Mouse (Mus musculus): ENCODE measurements around the gene Fes.

Fes gene

DNA sequence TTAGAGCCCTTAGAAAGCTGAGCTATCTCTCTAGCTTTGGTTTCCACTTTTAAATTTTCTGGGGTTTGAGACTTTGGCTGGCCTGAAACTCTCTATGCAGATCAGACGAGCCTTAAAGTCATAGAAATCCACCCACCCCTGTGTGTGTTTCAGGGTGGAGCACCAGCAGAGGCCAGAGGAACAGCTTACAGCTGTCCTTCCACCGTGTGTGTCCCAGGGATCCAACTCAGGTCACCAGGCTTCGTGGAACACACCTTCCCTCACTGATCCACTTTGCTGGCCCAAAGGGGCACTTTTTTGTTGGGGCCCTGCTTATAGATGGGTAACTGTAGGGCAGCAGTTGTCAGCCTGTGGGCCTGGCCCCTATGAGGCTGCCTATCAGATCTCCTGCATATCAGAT is 13.5 kb downstream of the Fes start:
- no peak for DNase-seq (ENCODE audit: low read depth)

DNA sequence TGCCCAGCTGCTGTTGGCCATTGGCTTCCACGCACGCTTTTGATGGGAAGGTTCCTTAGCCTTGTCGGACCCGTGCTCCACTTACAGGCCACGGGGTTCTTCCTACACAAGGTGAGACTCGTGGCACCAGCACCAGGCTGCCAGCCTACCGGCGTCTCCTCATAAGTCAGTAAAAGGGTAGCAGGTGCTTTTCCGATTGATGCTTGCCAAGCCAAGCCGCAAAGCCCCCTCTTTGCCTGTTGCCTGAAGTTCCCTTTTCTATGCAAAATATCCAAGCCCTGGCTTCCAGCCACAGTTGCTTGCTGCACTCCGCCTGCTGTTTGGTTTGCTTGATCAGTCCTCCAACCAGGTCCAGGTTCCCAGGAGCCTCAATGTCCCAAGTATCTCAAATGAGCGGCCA is 13.9 kb downstream of the Fes start:
- peak; percentile 28 for DNase-seq (ENCODE audit: low read depth)

DNA sequence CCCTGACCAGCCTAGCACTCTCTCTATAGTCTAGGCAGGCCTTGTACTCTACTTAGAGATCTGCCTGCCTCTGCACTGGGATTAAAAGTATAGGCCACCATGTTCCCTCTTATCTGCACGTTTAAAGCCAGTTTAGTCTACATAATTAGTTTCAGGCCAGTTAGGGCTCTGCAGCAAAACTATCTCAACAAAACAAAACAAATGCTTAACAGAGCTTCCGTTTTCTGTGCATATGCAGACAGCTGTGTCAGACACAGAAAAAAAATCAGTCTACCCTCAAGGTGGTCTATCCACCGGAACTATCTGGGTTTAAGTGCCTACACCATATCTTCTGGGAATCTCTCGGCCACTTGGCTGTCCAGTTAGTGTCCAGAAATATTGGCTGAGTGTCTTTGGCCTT is 14.4 kb downstream of the Fes start:
- no peak for DNase-seq (ENCODE audit: low read depth)

DNA sequence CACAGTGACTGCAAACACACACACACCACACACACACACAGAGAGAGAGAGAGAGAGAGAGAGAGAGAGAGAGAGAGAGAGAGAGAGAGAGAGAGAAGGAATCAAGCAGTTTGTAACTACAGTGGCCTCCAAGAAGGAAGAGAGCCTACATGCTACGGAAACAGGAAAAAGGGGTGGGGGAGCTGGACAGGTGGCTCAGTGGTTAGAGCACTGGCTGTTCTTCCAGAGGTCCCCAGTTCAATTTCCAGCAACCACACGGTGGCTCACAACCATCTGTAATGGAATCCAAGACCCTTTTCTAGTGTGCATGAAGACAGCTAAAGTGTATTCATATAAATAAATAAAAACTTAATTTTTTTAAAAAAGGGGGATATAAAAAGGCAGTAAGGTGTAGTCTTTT is 15.1 kb downstream of the Fes start:
- DNase-seq (ENCODE audit: low read depth): peak; percentile 30

DNA sequence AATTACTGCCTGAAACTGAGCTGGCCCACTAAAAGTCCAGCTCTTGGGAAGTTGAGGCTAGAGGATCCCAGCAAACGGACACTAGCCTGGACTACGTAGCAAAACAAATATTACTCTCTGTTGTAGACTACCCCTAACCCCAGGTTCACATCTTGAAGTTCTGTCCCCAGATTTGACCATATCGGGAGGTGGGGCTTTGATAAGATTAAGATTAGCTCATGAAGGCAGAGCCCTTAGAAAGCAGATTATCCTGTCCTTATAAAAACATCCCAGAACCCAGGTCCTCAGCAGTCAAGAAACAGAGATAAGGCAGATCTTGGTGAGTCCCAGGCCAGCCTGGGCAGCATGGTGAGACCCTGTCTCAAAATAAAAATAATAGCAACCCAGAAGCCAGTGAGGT is 15.6 kb downstream of the Fes start:
- DNase-seq (ENCODE audit: low read depth): no peak

DNA sequence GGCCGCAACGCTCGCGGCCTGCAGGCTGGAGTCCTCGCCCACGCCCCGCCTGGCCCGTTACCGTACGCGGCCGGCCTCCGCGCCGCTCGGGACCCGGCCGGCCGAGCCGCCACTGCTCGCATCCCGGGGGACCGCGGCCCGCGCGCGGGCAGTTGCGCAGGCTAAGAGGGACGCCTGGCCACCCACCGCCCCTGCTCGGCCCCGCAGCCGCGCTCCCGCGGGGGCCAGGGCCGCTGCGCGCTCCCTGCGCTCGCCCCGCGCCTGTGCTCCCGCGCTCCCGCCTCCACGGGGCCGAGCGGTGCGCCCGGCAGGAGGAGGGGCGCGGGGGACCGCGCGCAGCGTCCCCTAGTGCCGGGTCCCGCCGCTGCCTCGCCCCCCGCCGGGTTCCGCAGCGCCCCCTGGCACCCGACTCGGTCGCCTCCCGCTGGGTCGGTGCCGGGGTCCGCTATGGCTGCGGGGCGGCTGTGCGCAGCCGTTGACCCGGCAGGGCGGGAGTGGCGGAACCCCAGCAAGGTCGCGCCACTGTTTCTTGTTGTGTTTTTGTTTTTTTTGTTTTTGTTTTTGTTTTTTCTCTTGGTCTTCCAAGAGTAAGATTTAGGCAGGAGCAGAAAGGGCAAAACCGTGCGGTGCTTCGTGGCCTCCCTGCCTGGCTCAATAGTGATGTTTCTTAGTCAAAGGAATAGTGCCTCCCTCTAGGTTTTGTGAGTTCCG is 16.6 kb downstream of the Fes start, which contains the start of gene Man2a2:
Gene Man2a2, minus strand, starts transcription at position 335 of the 711 bp plus-strand sequence.
- DNase-seq (ENCODE audit: low read depth): peak; percentile 74

DNA sequence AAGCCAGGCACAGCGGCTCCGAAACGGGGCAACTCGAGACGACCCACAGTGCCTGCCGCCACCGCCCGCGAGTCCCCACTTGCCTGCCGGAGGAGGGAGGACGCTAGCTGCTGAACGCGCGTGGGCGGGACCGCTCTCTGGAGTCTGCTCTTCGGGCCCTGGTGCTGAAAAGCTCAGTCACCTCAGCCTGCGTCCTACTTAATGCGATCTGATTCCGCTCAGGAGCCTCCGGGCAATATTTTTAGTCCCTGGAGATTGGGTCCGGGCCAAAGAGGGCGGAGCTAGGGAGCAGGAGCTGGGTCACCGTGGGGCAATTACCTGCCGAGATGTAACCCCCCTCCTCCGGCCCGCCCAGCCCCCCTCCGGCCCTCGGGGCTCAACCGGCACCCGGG is 17.1 kb downstream of the Fes start:
- DNase-seq (ENCODE audit: low read depth): peak; percentile 82

DNA sequence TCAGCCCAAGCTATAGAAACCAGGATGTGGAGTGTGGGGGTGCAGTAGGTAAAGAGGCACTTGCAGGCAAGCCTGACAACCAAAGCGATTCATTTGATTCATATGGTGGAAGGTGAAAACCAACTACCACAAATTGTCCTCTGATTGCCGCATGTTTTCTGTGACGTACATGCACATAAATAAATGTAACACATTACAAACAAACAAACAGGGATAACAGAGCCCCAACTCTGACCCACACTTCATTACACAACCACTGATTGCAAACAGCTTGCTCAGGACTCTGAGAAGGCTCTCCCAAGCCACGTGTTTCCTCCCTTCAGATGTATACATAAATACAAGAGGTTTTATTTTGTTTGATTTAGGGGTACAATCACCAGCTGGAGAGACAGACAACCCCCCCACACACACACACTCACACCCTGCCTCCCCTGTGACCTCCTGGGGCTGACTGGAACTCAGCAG is 17.7 kb downstream of the Fes start:
- peak; percentile 72 for DNase-seq (ENCODE audit: low read depth)

DNA sequence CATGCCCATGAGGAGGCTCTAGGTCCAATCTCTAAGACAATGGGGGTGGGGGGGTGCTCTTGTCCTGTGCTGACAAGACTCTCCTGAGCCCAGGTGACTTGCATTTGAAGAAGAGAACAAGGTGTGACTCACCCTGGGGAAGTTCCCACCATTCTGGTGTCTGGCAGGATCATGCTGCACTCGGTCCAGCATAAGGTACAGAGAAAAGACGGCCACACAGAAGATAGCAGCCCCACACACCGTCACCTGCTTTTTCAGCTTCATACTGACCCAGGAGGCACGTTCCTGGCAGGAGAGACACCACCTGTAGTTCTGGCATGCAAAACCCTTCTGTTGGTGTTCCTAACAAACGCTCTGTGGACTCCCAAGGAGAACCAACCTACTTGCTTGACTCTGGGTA is 18.3 kb downstream of the Fes start:
- DNase-seq (ENCODE audit: low read depth): no peak

DNA sequence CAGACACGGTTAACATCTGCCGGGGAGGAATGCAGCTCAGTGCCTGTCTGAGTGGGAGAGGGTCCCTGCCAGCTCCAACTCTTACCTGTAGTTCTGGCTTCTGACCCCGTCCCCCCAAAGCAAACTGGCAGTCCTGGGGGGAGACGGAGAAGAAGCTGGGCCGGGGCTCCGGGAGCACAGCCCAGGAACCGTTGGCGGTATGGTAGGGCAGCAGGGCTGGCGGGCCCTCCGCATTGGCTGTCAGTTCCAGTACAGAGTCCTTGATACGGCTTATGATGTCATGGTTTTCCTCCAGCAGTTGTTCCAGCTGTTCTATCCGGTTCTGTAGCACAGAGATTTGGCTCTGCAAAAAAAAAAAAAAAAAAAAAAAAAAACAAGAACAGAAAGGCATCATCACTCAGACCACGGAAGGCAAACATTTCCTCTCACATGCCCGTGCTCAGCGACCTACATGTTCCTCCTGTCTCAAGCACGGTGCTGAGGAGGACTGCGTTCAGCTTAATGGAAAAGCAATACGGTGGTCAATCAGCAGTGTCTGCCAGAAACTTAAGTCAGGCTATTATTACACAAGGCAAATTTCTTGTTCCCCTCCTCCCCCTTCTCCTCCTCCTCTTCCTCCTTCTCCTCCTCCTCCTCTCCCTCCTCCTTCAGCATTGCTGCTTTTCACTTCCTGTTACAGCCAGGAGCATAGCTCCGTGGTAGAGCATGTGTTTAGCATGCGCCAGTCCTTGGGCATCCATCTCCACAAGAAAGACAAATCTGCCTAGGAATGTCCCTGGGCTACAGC is 18.9 kb downstream of the Fes start:
- DNase-seq (ENCODE audit: low read depth): peak; percentile 83

DNA sequence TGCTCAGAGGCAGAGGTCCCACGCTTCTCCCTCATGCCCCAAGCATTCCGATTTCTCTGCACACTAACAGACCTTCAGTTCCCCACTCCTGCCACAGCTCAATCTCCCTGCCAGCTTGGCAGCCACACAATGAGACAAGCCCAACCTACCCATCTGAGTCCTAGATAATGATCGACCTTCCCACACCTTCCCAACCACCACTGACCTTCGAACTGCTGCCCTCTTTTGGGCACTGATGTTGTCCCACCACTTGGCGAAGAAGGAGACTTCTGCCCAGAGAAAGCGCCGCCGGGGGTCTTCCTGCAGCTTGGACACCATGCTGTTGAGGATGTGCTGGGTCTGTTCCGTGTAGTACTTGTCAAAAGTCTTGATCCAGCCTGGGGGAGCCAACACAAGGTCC is 19.7 kb downstream of the Fes start:
- DNase-seq (ENCODE audit: low read depth): no peak

DNA sequence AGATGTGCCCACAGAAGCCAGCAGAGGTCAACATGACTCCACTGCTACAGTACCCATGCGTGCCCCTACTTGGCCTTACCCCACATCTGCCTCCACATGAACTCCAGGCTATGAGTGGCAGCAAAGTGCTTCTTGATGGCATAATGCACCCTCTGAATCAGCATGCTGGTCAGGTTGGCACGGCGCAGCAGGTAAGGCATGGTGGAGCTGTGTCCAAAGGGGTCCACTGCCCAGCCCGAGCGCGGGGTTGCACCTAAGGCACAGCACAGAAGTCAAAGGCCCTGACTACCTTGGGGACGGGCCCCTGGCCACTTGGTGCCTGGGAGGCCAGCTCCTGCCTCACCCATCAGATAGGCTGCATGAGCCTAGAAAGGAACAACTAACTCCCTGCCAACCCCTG is 20.5 kb downstream of the Fes start:
- DNase-seq (ENCODE audit: low read depth): no peak

DNA sequence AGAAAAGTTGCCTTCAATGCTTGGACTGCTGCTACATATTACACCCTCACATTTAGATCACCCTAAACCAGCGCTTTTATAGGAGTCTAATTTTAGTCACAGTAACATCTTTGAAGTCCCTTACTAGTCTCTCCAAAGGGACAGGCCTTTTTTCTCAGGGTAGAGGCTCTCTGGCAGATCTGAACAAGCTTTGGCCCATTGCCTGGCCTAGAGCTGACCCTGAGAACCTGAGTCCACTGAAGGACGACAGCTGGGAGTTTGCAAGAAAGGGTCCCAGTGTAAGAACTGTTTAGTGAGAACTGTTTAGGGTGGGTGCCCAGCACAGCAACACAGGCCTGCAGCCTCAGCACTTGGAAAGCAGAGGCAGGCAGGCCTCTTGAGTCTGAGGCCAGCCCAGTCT is 22.0 kb downstream of the Fes start:
- no peak for DNase-seq (ENCODE audit: low read depth)

DNA sequence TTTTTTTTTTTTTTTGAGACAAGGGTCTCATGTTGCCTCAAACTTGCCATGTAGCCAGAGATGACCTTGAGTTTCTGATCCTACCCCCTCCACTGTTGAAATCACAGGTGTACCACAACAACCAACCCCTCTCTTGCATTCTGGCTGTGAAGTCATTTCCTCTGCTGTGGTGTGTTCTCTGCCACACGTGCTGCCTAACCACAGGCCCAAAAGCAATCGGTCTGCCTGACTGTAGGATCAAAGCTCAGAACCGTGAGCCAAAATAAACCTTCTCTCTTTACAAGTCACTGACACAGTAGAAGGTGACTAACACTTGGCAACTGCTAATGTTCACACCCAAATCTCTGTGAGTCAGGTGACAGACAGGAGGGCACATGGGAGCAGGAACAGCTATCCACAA is 27.3 kb downstream of the Fes start:
- DNase-seq (ENCODE audit: low read depth): peak; percentile 77

DNA sequence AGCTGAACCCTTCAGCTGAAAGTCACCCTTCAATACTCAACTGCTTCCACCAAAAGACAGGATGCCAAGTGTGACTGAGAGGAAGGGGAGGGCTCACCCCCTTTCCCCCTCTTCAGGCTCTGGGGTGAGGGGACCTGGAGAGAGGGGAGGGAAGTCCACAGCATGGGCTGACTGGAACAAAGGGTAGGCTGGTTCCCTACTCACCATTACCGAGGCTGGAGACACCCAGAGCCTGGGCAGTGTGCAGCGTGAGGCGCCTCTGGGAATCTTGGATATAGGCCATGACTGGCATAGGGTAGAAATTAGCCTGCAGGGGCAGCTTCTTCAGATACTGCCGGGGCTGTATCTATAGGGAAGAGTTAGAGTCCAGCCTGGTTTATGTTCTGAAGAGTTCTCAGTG is 29.7 kb downstream of the Fes start:
- DNase-seq (ENCODE audit: low read depth): no peak

DNA sequence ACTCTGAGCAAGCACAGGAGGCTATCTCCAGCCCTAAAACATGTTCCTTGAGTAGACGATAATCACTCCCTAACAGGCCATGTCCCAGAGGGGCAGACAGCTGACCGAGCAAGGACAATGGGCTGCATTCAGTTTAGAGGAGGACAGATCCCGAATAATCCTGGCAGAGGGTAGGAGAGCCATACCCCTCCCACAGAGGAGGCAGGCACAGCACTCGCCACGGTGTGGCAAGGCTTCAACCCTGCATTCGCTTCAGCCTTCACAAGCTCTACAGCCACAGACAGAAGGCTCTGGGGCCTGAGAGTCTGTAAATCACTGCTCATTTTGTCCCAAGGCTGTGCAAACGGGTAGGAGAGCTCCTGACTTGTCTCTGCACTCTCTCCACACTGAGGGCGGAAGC is 30.6 kb downstream of the Fes start:
- DNase-seq (ENCODE audit: low read depth): no peak

DNA sequence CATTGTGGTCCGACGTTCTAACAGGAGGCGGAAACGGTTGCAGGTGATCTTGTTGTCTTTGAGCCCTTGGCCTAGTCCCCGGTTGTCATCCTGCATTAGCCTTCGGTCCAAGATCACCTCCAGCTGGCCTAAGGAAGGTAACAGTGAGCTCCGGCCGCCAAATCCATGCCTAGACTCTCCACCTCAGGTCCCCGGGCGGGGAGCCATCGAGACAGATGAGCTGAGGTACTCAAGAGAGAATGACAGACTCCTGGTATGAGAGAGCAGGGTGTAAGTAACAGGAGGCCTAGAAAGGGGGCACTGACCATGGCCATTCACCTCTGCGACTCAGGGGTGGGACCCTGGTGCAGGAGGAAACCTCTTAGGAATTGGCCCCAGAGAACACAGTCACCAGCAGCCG is 31.4 kb downstream of the Fes start:
- DNase-seq (ENCODE audit: low read depth): no peak

DNA sequence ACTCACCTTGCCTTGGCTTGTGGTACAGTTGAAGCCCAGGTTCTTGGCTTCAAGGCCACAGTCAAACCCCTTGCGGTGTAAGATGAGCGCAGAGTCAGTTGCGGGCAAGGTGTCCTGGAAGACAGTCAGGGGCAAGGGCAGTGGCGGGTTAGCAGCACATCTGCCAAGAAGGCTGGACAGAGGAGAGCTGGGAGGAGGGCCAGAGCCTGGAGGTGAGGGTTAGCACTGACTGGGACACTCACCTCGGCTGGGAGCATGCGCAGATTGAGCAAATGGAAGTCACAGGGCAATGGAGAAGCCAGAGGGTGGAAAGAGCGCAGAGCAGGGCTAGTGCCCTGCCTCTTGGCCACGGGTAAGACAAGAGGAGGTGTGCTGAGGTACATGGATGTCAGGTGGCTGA is 34.8 kb downstream of the Fes start:
- DNase-seq (ENCODE audit: low read depth): no peak

DNA sequence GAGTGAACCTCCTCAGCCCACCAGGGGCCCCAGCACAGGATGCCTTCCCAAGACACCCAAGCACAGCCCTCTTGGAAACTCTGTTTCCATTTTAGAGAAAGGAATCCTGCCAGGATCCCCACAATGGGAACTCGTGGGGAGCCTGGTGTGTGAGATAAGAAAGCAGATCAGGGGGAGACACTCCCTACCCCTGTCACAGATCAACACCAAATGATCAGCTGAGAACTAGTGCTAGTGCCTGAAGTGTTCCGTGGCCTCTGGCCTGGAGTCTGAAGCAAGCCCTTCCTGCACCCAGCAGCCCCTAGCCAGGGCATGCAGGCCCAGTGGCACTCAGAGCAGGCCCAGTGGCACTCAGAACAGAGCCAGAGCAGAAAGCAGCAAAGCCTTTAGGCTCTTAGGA is 36.9 kb downstream of the Fes start:
- no peak for DNase-seq (ENCODE audit: low read depth)

DNA sequence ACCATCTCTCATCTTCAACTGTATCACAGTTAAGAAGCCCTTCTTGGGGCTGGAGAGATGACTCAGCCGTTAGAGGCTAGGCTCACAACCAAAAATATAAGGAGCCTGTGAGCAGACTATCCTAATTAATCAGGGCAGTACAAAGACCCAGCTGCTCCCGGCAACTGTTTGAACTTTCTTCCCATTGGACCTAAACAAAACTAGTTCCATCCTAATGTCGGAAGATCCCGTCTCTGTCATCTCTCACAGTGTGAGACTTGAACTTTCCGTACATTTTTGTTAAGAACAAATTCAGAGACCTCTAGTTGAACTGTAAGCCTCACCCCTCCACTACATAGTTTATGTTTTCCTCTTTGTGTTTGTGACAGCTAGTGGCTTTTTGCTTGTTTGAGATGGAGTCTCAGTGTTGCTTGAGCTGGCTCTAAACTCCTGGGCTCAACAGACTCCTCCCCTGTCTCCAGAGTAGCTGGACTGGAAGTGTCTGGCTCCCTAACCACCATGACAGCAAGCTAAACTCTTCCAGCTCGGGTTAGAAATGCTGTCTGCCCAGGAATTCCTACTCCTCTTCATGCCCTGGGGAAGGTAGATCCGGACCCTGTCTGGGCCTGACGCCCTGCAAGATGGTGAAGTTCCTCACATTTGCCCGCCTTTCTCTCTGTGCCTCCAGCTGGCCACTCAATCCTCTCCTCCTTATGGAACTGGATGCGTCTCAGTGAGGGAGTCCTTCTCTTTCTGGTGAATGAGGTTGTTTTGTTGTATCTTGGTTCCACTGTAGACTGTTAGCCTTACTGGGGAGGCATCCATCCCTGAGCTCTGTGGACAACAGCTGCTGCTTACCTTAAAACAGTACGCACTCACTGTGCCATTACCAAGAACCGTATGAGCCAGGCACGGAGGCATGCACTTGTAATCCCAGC is 39.8 kb downstream of the Fes start:
- no peak for DNase-seq (ENCODE audit: low read depth)

DNA sequence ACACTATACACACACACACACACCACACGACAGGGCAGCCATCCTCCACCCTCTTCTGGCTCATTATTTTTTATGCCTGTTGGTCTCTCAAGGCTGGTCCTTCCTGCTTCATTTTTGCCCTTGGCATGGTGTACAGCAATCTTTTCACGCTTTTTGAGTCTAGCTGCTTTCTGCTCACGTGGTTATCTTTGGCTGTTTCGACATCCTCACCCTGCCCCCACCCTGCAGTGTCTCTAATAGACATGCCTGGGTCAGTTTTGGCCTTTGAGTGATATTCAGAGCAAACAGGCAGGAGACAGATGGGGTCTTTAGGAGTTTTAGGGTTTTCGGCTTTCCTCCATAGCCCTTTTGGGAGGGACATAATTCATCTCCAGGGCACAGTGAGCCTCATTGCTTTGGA is 40.9 kb downstream of the Fes start:
- peak; percentile 34 for DNase-seq (ENCODE audit: low read depth)

DNA sequence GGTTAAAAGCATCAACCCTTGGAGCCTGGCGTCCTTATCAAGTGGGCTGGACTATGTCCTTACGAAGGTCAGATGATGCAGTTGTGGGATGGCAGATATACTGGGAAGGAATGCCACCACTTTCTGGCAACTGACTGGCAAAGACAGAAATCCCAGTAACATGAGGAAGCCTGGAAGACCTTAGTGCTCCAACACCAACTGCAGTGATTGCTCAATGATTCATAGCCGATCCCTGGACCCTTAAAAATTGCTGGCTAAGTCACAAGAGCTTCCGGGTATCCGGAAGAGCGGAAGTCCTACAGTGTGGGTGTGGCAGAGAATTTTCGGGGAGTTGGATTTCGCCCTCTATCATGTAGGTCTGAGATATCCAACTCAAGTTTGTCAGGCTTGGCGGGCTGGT is 41.6 kb downstream of the Fes start:
- DNase-seq (ENCODE audit: low read depth): no peak
